Mouse (Mus musculus) lung, adult 2 months (tissue): Measurements from ENCODE around the gene Wnt5b.

Experiments used
- CTCF ChIP-seq: fragments of 200-500 bp; IDR thresholded peaks from 2 replicates; pipeline ENCODE4 v1.5.1; 2011; ENCODE audit warnings: mild to moderate bottlenecking, low read length, control low read depth; ENCODE audit not compliant: insufficient read depth
- POLR2A ChIP-seq: fragments of 200-500 bp; IDR thresholded peaks from 2 replicates; pipeline ENCODE4 v1.6.1; 2011; ENCODE audit warnings: low read depth, mild to moderate bottlenecking, control low read depth, low read length, borderline replicate concordance; ENCODE audit errors: extremely low read depth

DNA sequence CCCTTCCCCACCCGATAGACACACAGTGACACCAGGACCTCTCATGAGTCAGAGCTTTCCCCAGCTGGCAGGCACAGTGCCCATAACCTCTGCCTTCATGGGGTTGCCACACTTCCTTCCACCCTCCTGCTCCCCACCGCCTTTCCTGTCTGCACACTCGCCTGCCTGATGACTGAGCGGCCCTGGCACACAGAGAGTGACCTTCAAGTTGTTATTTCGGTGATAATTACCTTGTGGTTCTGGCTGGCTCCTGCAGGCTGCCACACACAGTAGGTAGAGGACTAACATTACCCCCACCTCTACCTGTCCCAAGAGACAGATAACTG lies 147.9 kb downstream of the Wnt5b start:
- TF ChIP-seq POLR2A (no peak), CTCF (no peak)
